Mouse (Mus musculus) hindbrain, embryonic 10.5 days (tissue): ENCODE results near the gene Ifrd2. TPM values are rescaled to one million over a fixed set of nuclear protein-coding genes. Genes with fewer than 3 reads are reported as not detected.

Experiments
- DNase-seq: peaks from one replicate; pipeline ENCODE4 v3.0.0-alpha.2; 2017; ENCODE audit warnings: low spot score
- H3K27ac ChIP-seq: fragments of 300-500 bp; sonication (generic); 2 replicates; pipeline ENCODE4 v1.5.1; 2016; ENCODE audit warnings: mild to moderate bottlenecking, moderate library complexity
- H3K27me3 ChIP-seq: fragments of 300-500 bp; sonication (generic); 2 replicates; pipeline ENCODE4 v1.6.1; 2016; ENCODE audit warnings: mild to moderate bottlenecking; ENCODE audit not compliant: poor library complexity, insufficient read depth, severe bottlenecking
- H3K36me3 ChIP-seq: fragments of 300-500 bp; sonication (generic); 2 replicates; pipeline ENCODE4 v1.6.1; 2016; ENCODE audit warnings: mild to moderate bottlenecking, moderate library complexity
- H3K4me1 ChIP-seq: fragments of 300-500 bp; sonication (generic); replicated peaks from 2 replicates; pipeline ENCODE4 v1.6.1; 2016; ENCODE audit warnings: mild to moderate bottlenecking
- H3K4me3 ChIP-seq: fragments of 300-500 bp; sonication (generic); 2 replicates; pipeline ENCODE4 v1.5.1; 2016; ENCODE audit warnings: mild to moderate bottlenecking, moderate library complexity
- H3K9me3 ChIP-seq: fragments of 300-500 bp; sonication (generic); 2 replicates; pipeline ENCODE4 v1.6.1; 2016; ENCODE audit warnings: mild to moderate bottlenecking, moderate library complexity
- WGBS: fragments of 180-500 bp; shearing (Covaris S2); methylation state at CpG from one replicate; pipeline ENCODE4 v1.1.7; 2016; 5-methylcytosine and 5-hydroxymethylcytosine counted together
- polyA plus RNA-seq: library from polyadenylated mRNA; unstranded; fragments of >200 nt; fragmentation: Nextera tagmentation; extraction: Ambion mirVana; gene quantifications from 2 replicates; pipeline ENCODE4 v1.2.1, GENCODE M21; 2016

The Ifrd2 gene
- polyA plus RNA-seq, 1 experiment from 2014 or later = 41.1 TPM

DNA sequence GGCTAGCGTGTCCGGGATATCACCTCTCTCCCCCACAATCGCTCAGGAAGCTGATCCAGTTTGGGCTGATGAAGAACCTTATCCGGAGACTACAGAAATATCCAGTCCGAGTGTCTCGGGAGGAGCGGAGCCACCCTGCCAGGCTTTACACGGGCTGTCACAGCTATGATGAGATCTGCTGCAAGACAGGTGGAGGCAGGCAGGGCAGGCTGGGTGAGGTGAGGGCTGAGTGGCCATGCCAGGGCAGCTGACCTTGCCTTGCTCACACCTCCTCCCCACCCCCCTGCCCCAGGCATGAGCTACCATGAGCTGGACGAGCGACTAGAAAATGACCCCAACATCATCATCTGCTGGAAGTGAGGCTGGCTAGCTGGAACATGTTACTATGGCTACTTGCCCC lies 42.2 kb upstream of the Ifrd2 start:
- no peak for DNase-seq
- Histone ChIP-seq H3K4me3 (no peak overlapping the region), H3K27me3 (peaks cover 29% of the 10 kb centered on the region), H3K4me1 (peaks cover 57% of the 10 kb centered on the region), H3K27ac (no peak overlapping the region), H3K9me3 (no peaks in the 10 kb centered on the region), H3K36me3 (peaks cover 28% of the 10 kb centered on the region)
- 84% methylated on average over 10 of the region's 10 CpGs for WGBS

DNA sequence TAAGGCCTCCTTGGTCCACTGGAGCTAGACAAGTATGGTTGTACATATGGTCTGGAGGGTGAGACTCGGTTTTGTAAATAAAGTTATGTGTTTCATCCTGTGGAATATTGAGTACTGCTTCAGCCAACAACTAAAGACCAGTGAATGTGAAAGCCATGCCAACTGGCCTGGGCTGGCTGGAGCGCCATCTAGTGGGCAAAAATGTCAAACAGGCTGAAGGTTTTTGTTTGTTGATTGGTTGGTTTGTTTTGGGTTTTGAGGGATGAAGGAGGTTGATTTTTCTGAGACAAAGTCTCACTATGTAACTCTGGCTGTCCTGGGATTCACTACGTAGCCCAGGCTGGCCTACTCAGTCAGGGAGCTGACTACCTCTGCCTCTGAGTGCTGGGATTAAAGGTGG lies 41.8 kb upstream of the Ifrd2 start:
- peaks cover 60% of the 10 kb centered on the region for H3K4me1 ChIP-seq

DNA sequence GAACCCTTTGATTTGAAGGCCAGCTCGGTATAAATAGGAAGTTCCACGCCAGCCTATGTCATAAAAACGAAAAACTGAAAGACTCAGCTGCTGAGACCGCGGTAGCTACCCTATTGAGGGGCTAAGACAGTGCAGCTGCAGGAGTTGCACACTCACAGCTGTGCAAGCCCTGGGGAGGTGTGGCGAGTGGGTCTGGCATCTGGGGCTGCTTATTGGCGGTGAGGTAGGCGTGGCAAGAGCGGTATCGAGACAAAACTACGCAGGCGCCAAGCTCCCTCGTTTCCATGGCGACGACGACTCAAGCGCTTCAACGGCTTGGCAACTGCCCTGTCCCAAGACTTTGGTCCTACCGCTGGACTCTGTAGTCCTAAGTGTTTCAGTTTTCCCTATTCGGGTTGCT lies 40.4 kb upstream of the Ifrd2 start, which contains the start of gene Zmynd10:
Gene Zmynd10 (plus strand): TSS at position 273 of the 400 bp plus-strand sequence.
- Histone ChIP-seq H3K4me1 (peaks cover 60% of the 10 kb centered on the region), H3K9me3 (no peaks in the 10 kb centered on the region), H3K27me3 (peaks cover 48% of the 10 kb centered on the region), H3K36me3 (peaks cover 24% of the 10 kb centered on the region), H3K4me3 (peak within 1 kb of the TSS; percentile 42), H3K27ac (peak within 1 kb of the TSS; percentile 46; the same call in 1 of the 2 replicates)
- 4% methylated on average over 20 of the region's 20 CpGs for WGBS
- DNase-seq = peak; percentile 87

More for the DNA sequence above, 41.8 kb upstream of the Ifrd2 start:
- Histone ChIP-seq H3K27ac (no peak overlapping the region), H3K4me3 (no peak overlapping the region), H3K9me3 (no peaks in the 10 kb centered on the region), H3K27me3 (peaks cover 33% of the 10 kb centered on the region), H3K36me3 (peaks cover 24% of the 10 kb centered on the region)
- 9% methylated on average over 3 of the region's 3 CpGs for WGBS
- peak; percentile 79 for DNase-seq

DNA sequence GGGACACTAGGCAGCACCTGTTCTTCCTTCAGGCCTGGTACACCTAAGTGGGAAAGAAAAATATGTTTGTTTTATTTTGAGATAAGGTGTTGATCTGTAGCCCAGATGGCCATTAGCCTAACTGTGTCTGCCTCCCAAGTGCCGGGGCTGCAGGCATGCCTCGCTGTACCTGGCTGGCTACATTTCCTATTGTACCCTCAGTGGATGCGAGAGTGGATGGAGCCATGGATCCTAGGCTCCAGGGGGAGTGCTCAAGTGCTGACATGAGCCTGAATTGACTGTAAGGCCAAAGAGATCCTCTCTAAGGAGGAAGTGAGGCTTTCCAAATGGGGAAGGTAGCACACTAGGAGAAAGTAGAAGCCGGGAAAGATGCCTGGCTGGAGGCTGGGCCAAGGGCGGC lies 39.5 kb upstream of the Ifrd2 start:
- peaks cover 57% of the 10 kb centered on the region for H3K27me3 ChIP-seq
- DNase-seq = no peak

DNA sequence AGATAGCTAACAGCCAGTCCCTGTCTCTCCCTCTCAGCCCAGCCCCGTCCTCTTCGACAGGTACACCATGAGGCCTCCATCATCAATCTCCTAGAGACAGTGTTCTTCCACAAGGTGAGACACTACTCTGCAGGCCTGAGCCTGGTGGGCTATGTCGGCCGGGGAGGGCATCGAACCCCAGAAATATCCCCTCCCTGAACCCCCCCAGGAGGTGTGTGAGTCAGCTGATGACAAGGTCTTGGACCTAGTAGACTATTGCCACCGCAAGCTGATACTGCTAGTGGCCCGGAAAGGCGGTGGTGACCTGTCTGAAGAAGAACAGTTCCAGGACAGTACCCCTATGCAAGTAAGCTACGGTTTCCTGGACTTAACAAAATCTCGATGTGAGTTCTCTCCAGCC lies 38.6 kb upstream of the Ifrd2 start:
- 89% methylated on average over 10 of the region's 10 CpGs for WGBS
- Histone ChIP-seq H3K36me3 (peaks cover 17% of the 10 kb centered on the region), H3K27ac (no peak overlapping the region), H3K27me3 (peaks cover 63% of the 10 kb centered on the region), H3K4me1 (peaks cover 61% of the 10 kb centered on the region), H3K4me3 (no peak overlapping the region), H3K9me3 (no peaks in the 10 kb centered on the region)
- DNase-seq = no peak

More for the DNA sequence above, 39.5 kb upstream of the Ifrd2 start:
- no peak overlapping the region for H3K27ac ChIP-seq
- peaks cover 60% of the 10 kb centered on the region for H3K4me1 ChIP-seq
- H3K9me3 ChIP-seq = no peaks in the 10 kb centered on the region
- peak overlapping the region; percentile 42; the same call in 1 of the 2 replicates for H3K4me3 ChIP-seq
- WGBS = 78% methylated on average over 5 of the region's 5 CpGs
- H3K36me3 ChIP-seq = peaks cover 24% of the 10 kb centered on the region

DNA sequence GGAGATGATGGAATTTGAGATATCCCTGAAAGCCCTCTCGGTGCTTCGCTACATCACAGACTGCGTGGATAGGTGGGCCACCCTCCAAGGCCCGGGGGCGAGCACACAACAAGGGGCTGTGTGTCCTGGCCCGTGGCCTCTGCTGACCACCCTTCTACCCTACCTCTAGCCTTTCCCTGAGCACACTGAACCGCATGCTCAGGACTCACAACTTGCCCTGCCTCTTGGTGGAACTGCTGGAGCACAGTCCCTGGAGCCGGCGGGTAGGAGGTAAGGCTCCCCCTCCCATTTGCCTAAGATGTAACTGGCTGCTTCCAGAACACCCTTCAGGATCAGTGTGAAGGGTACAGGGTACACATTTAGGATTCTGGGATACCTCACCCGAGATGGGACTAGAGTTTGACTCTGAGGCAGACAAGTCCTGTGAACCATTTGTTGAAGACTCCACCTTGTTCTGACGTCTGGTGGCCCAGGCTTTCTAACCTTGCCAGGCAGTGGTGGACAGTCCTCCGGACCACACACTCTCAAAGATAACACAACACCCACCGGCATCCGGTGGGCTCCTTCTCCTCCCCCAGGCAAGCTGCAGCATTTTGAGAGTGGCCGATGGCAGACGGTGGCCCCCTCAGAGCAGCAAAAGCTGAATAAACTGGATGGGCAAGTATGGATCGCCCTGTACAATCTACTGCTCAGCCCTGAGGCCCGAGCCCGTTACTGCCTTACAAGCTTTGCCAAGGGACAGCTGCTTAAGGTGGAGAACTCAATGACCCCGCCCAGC lies 38.0 kb upstream of the Ifrd2 start:
- H3K36me3 ChIP-seq = peaks cover 10% of the 10 kb centered on the region
- no peak overlapping the region for H3K4me3 ChIP-seq
- peaks cover 66% of the 10 kb centered on the region for H3K4me1 ChIP-seq
- H3K27ac ChIP-seq = no peak overlapping the region
- 83% methylated on average over 20 of the region's 20 CpGs for WGBS
- no peaks in the 10 kb centered on the region for H3K9me3 ChIP-seq
- DNase-seq = no peak
- peaks cover 63% of the 10 kb centered on the region for H3K27me3 ChIP-seq

DNA sequence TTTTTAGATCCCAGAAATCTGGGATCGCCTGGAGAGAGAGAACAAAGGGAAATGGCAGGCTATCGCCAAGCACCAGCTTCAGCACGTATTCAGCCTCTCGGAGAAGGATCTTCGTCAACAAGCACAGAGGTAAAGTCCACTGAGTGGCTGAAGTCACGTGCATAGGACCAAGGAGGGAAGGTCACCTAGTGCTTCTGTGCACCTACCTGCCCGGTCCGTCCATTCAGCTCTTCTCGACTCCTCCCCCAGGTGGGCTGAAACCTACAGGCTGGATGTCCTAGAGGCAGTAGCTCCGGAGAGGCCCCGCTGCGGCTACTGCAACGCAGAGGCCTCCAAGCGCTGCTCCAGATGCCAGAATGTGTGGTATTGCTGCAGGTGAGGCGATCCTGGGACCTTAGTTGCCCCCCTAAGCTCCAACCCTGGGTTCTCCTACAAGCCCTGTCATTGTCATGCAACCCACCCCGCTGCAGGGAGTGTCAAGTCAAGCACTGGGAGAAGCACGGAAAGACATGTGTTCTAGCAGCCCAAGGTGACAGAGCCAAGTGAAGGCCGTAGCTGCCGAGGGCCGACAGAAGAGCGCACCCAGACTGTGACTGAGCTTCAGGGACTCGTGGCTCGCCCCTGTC lies 36.8 kb upstream of the Ifrd2 start:
- Histone ChIP-seq H3K27ac (peak overlapping the region; percentile 87), H3K9me3 (no peaks in the 10 kb centered on the region), H3K36me3 (no peaks in the 10 kb centered on the region), H3K4me1 (peaks cover 69% of the 10 kb centered on the region), H3K4me3 (peak overlapping the region; percentile 61), H3K27me3 (peaks cover 63% of the 10 kb centered on the region)
- 22% methylated on average over 23 of the region's 23 CpGs for WGBS
- no peak for DNase-seq

DNA sequence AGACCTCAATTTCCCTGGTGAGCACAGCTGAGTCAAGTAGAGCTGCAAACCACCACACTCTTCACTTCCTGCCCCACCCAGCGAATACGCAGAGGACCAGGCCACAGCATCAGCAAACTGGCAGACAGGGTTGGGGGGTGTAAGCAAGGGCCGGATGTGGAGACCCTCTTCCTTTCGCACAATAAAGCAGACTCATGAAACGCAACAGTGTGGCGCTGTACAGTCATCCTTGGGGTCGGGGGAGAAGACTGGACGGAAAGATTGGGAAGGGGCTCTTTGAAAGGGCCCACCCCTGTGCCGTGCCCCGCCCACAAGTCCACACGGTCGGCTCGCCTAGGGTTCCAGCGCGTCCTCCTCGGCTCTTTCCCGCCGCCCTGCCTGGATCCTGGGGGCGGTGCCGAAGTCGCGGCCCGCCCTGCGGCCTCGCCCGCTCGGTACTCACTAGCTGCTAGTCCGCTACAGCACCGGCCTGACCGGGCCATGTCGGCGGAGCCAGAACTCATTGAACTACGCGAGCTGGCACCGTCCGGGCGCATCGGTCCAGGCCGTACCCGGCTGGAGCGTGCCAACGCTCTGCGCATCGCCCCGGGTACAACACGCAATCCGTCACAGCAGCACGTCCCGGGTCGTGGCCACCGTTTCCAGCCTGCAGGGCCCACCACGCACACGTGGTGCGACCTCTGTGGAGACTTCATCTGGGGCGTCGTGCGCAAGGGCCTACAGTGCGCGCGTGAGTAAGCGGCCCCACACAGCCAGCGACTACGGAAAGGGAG lies 36.1 kb upstream of the Ifrd2 start, which contains the start of gene Rassf1:
Gene Rassf1 (plus strand): TSS at position 439 of the 773 bp plus-strand sequence.
- peak; percentile 74 for DNase-seq
- Histone ChIP-seq H3K27me3 (peaks cover 63% of the 10 kb centered on the region), H3K27ac (peak within 1 kb of the TSS; percentile 87), H3K4me3 (peak within 1 kb of the TSS; percentile 61), H3K9me3 (no peaks in the 10 kb centered on the region), H3K36me3 (peaks cover under 1% of the 10 kb centered on the region; the same call in 1 of the 2 replicates), H3K4me1 (peaks cover 73% of the 10 kb centered on the region)
- WGBS = under 1% methylated on average over 63 of the region's 63 CpGs

DNA sequence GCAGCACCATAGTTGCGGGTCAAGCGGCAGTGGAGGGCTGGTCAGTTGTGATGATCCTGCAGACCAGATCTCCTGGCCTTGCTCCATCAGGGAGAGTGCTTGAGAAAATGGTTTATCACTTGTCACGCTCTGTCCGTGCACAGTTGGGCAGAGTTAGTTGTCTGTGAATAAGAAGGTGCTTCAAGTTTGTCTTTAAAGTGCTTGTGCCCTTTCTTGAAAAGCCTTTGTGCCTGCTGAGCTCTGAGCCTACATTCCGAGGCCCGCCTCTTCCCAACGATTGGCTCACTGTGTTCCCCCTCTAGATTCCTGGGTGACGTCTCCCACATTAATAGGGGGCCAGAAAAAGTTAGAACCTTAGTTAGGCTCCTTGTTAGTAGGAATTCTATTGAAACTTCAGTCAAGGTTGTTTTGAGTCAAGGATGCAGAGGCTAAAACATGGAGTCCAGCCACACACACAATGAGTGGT lies 35.5 kb upstream of the Ifrd2 start:
- peak overlapping the region; percentile 61 for H3K4me3 ChIP-seq
- WGBS = 5% methylated on average over 8 of the region's 8 CpGs
- DNase-seq = no peak
- H3K27ac ChIP-seq = peak overlapping the region; percentile 87
- no peaks in the 10 kb centered on the region for H3K9me3 ChIP-seq
- H3K27me3 ChIP-seq = peaks cover 63% of the 10 kb centered on the region
- H3K4me1 ChIP-seq = peaks cover 73% of the 10 kb centered on the region
- peaks cover 7% of the 10 kb centered on the region for H3K36me3 ChIP-seq

DNA sequence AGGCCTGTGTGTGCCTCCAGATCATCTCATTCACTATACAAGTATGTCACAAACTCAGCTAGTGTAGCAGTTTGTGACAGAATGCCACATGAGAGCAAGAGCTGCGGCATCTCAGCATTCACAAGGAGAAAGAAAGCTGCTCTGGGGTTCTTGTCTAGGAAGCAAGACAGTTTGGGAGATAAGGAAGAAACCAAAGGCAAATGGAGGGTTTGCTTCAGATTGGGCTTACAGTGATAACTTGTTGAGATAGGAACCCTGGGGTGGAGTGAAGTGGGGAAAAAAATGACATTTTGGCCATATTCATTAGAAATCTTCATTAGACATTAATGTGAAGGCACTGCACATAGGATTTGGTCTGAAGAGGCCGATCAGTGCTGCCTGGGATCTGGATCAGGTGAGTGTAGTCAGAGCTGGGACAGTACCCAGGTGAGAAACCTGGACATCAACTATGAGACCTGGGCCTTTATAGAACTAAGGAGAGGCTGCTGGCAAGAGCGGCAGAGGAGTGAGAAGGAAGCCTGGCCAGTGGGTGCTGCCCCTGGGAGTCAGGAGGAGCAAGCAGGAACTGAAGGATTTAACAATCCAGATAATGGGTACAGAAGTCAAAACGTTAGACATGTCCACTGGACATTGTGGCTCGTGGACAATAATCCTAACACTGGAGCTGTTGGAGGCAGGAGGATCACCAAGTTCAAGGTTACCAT lies 34.6 kb upstream of the Ifrd2 start:
- Histone ChIP-seq H3K4me1 (peaks cover 65% of the 10 kb centered on the region), H3K9me3 (no peaks in the 10 kb centered on the region), H3K27ac (no peak overlapping the region), H3K4me3 (peak overlapping the region; percentile 84), H3K27me3 (peaks cover 58% of the 10 kb centered on the region), H3K36me3 (peaks cover 16% of the 10 kb centered on the region)
- 82% methylated on average over 5 of the region's 5 CpGs for WGBS
- no peak for DNase-seq

DNA sequence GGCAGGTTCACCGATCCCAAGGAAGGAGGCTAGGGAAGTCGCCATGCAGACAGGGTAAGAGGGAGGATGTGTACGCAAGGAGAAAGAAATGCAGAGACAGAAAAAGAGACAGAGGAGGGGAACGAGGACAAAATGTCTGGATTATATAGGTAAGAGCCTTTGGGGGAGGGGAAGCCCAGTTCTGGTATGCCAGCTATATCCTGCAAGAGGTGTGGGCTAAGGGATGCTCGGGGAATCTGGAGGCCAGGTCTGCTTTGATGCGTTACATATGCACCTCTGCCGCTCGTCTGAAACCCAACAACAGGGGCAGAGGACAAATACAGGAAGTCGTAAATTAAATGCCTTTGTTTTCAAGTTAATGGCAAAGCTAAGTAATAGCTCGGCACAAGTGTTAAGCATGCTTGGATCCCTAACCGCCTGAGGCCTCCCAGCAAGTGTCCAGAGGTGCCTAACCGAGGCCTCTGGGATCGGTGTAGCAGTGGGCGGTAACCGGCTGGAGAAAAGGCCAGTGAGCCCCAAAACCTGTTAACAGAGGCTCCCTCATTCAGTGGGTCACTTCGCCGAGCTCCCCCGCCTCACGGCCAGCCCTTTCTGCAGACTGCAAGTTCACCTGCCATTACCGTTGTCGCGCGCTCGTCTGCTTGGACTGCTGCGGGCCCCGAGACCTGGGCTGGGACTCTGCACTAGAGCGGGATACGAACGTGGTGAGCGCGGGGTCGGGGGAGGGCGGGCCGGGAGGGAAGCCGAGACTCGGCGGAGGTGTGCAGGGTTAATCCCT lies 33.7 kb upstream of the Ifrd2 start:
- no peak for DNase-seq
- Histone ChIP-seq H3K4me1 (peaks cover 62% of the 10 kb centered on the region), H3K9me3 (no peaks in the 10 kb centered on the region), H3K36me3 (peaks cover 25% of the 10 kb centered on the region), H3K27ac (peak overlapping the region; percentile 96), H3K27me3 (peaks cover 49% of the 10 kb centered on the region), H3K4me3 (peak overlapping the region; percentile 84)
- WGBS = 7% methylated on average over 37 of the region's 37 CpGs
